Mouse (Mus musculus) testis, postnatal 10 days (tissue): Measurements from ENCODE around the gene Rybp.

Experiments used
- DNase-seq: peaks from one replicate; pipeline ENCODE4 v3.0.0; 2021; ENCODE audit warnings: low spot score

Gene Rybp

DNA sequence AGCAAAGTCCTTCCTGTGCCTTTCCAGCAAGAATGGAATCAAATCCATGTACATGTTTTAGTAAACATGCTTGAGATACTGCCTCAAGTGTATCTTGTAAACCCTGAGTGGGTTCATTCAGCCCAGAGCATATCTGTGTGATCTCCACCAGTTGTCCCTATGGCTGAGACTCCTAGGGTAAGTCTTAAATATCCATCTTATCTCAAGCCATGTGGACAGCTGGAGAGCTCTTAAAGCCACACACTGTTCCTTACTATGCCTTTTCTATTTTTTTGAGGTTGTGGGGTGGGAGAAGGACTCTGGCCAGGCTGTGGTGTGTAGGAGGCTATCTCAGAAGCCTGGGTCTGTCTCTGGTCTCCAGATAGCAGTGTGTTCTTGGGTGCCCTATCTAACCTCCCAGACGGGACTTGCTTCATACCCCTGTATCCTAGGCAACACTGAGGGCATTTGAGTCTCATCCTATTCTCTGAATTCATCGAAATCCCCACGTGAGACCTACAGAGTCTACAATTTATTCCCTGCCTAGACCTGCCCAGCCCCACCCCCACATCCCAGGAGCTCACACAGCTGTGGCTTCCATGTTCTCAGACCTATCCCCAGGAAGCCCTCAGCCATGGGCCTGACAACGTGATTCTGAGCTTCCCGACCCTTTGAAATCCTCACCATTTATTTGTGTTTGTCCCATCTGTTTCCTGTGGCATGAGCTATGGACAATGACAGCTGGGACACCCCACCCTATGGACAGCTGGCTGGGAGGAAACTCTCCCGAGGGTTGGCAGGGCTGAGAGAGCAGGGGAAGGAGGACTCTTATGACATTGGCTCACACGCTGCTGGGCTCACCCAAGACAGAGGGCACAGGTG is 98.2 kb downstream of the Rybp start:
- no peak for DNase-seq

DNA sequence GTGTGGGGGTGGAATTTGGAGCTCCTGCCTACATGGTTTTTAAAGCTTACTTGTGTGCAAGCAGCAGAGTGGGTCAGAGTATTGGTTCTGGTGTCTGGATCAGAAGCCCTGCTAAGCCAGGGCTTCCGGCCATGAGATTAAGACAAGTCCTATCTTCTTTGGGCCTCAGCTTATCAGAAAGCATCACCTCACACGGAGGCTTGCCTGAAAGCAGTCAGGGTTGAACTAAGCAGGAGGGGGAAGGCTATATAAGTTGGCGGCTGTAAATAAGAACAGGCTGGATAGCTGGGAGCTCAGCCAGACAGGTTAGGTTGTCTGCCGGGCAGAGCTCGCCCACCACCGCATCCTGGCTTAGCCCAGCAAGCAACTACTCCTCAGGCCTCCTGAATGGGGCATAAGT is 99.5 kb downstream of the Rybp start:
- no peak for DNase-seq

DNA sequence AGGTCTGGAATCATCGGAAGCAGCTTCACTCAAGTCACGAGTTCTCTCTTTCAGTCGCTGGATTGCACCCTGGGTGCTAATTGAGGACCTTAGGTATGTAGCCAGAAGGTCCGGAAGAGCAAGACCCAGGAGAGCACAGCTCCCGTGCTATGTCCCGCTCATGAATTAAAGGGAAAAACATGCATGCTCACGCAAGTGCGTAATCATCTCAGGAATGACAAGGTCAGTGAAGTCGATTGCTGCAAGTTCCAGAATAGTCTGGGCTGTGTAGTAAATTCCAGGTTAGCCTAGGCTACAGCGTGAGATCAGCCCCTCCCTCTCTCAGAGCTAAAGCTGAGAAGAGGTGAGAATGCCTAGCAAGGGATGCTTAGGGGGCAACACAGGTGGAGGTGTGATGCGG is 100.5 kb downstream of the Rybp start:
- DNase-seq, result no peak

DNA sequence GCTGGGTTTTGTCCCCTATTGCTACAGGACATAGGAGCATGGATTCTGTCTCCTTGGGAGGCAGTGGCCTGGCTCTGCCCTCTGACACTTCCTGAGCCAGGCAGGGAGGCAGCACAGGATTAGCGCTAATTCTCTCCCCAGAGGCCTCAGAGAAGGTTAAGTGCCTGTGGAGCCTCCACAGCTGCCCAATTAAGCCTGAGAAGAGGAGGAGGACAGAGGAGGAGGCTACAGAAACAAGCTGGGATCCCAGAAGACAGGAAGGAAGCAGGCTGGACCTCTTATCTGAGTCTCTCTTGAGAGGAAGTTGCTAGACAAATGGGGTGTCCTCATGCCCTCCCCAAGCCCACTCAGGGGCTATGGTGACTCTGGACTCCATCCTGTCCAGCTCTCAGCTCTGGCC is 101.8 kb downstream of the Rybp start:
- no peak for DNase-seq

DNA sequence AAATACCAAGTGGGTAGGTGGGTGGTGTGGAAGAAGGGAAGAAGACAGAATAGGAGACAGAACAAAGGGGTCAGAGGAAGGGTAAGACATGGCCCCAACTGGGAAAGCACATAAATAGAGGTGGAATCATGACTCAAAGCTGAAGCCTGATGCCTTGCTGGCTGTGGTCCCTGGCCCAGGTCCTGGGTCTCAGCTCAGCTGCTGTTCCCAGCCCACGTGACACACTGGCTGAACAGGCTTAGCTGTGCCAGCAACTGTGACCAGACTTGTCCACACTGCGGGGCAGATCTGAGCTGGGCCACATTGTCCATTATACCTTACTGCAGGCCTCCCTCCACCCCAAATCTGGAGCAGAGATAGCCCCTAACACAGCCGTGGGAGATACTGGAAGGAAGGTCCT is 103.9 kb downstream of the Rybp start:
- no peak for DNase-seq

DNA sequence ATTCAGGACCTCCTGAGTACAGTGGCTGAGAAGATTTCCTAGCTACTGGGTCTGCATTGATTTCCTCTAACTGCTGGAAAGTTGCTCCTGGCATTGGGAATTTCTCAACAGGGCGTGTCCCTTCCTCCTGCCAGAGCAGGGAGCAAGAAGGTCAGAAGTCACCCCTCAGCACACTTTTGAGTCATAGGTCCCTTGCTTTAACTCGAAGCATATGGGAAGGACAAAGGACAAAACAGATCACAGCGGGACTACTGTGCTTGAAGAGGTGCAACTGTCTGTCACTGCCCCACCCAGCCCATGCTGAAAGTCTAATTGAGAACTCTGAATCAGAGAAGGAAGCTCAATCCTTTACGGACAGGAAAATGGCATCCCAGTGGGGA is 106.4 kb downstream of the Rybp start:
- no peak for DNase-seq

DNA sequence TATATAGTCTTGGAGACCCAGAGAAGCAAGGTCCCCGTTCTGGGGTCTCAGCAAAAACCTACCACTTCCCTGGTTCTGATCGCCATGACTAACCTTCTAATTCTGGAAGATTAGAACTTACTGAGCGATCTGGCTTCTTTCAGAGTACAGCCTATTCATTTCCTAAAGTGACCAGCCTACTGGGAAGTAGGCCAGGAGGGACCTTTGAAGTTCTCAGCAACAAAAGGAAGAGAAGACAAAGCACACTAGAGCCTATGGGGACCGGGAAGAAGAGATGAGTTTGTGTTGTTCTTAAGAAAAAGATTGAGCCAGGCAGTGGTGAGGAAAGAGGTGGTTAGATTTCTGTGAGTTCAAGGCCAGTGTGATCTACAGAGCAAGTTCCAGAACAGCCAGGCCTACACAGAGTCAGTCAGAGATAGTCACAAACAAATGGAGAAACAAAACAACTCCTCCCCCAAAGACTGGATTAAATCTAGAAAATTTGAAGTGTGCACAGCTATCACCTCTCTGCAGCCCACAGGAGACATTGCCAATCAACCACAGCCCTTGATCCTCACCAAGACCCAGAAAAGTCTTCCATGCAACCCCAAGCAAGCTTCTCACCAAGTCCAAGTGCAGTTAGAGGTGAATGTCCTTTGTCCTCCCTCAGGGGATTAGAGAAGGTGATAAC is 106.9 kb downstream of the Rybp start:
- DNase-seq, result no peak

DNA sequence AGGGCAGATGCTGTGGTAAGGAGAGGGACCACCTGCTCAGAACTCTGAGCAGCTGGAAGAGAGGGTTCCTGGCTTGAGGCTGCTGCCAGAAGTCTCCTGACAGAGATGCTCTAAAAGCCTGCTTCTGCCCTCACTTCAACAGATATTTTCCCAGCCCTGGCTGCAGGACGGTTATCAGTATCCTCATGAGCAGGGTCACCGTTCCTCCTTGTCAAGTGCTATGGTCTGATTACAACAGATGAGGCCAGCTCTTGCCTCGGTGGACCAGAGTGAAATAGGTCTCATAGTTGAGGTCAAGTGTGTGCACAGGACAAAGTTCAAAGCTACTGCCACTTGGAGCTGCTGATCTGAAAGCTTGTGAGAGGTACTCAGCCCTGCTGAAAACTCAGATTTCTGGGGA is 108.5 kb downstream of the Rybp start:
- DNase-seq, result no peak
